Mouse (Mus musculus) limb, embryonic 12.5 days (tissue): ENCODE measurements around the gene Bace2. TPM values are rescaled to one million over a fixed set of nuclear protein-coding genes. Genes with fewer than 3 reads are reported as not detected.
A peak's percentile ranks its signal among the peaks of the same experiment; 100 is the strongest.

Experiments used
- ATAC-seq: fragments of 200-750 bp; cut with Nextera tagmentation; 2 replicates; pipeline ENCODE4 v1.8.0; 2017; ENCODE audit warnings: low read depth, moderate TSS enrichment; ENCODE audit not compliant: insufficient number of reproducible peaks, insufficient read depth, low FRiP score, low TSS enrichment
- H3K27ac ChIP-seq: fragments of 300-500 bp; sonication (generic); 2 replicates; pipeline ENCODE4 v1.5.1; 2016; ENCODE audit warnings: mild to moderate bottlenecking, moderate library complexity
- H3K27me3 ChIP-seq: fragments of 300-500 bp; sonication (generic); 2 replicates; pipeline ENCODE4 v1.6.1; 2016; ENCODE audit warnings: mild to moderate bottlenecking, moderate library complexity
- H3K36me3 ChIP-seq: fragments of 300-500 bp; sonication (generic); 2 replicates; pipeline ENCODE4 v1.6.1; 2016; ENCODE audit warnings: mild to moderate bottlenecking, moderate library complexity
- H3K4me1 ChIP-seq: fragments of 300-500 bp; sonication (generic); replicated peaks from 2 replicates; pipeline ENCODE4 v1.6.1; 2016
- H3K4me2 ChIP-seq: fragments of 300-500 bp; sonication (generic); 2 replicates; pipeline ENCODE4 v1.6.1; 2016; ENCODE audit warnings: mild to moderate bottlenecking, moderate library complexity
- H3K4me3 ChIP-seq: fragments of 300-500 bp; sonication (generic); replicated peaks from 2 replicates; pipeline ENCODE4 v1.5.1; 2016; ENCODE audit warnings: mild to moderate bottlenecking
- H3K9ac ChIP-seq: fragments of 300-500 bp; sonication (generic); replicated peaks from 2 replicates; pipeline ENCODE4 v1.6.1; 2016; ENCODE audit warnings: mild to moderate bottlenecking, moderate library complexity
- H3K9me3 ChIP-seq: fragments of 300-500 bp; sonication (generic); 2 replicates; pipeline ENCODE4 v1.6.1; 2016; ENCODE audit warnings: mild to moderate bottlenecking, moderate library complexity
- WGBS: fragments of 180-500 bp; shearing (Covaris S2); methylation state at CpG from one replicate; pipeline ENCODE4 v1.1.7; 2016; 5-methylcytosine and 5-hydroxymethylcytosine counted together
- polyA plus RNA-seq: library from polyadenylated mRNA; unstranded; fragments of >200 nt; fragmentation: Nextera tagmentation; extraction: Ambion mirVana; gene quantifications from 2 replicates; pipeline ENCODE4 v1.2.1, GENCODE M21; 2016

Bace2 gene
- polyA plus RNA-seq, 1 experiment from 2014 or later = 1.8 TPM

DNA sequence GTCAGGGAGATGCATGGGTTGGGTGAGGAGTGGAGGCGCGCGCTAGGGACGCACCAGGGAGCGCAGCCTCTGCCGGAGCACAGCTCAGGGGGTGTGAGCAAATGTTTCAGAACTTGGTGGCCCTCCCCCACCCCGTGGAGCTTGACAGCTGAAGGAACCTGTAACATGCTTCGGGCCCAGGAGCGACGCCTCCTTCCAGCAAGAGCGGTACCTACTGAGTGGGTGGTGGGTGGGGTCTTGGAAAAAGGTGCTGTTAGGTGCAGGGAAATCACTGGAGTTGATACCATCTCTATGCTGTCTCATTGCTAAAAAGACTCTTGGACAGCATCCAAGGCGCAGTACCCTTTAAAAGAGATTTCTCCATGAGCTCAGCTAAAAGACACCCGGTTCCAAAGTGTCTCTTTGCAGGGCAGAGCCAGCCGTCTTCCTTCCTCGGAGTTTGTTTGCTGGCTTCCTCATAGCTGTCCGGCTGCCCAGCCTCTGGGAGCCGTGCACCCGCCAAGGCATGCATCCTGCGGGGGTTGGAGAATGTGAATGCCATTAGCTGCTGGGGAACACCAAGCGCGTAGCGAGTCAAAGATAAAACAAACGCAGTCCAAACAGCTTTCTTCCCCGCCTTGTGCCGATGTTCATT, 763 bp downstream of the Bace2 start:
- H3K4me2 ChIP-seq = peak overlapping the region; percentile 99
- H3K36me3 ChIP-seq = no peaks in the 10 kb centered on the region
- H3K27me3 ChIP-seq = peaks cover 51% of the 10 kb centered on the region
- H3K9ac ChIP-seq = peak overlapping the region; percentile 61
- peaks cover 11% of the 10 kb centered on the region; the same call in 1 of the 2 replicates for H3K4me1 ChIP-seq
- no peak overlapping the region for H3K27ac ChIP-seq
- ATAC-seq = peak; percentile 45; the same call in 1 of the 2 replicates
- peak overlapping the region; percentile 68 for H3K4me3 ChIP-seq
- 0% methylated on average over 25 of the region's 25 CpGs for WGBS
- no peaks in the 10 kb centered on the region for H3K9me3 ChIP-seq

DNA sequence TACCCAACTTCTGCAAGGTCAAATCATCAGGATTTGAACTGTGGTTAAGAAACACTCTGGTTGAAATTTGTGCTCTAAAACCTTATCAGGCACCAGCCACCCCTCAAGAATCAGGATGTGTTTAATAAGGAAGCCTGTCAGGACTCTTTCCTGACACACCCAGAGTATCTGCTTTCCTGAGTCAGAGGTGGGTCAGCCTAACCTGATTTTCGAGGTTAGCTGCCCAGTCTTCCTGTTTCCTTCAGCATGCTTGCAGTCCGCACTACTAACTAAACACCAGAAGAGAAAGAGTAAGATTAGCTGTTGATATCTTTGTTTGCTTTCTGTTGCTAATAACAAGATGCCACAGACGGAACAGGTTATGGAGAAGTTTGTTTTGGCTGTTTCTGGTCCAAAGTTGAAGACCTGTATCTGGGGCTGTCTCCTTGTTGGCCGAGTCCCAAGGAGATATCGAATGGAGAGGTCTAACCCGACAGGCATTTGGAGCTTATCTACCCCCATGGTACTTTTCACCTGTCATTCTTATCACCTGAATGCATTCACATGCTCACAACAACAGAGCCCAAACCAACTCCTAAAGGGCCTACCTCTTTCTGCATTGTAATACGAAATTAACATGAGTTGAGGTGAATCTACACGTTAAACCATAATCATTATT, 5.8 kb downstream of the Bace2 start:
- Histone ChIP-seq H3K4me1 (peaks cover 4% of the 10 kb centered on the region; the same call in 1 of the 2 replicates), H3K36me3 (no peaks in the 10 kb centered on the region), H3K4me2 (no peak overlapping the region), H3K27me3 (peaks cover 28% of the 10 kb centered on the region), H3K9ac (no peak overlapping the region), H3K27ac (no peak overlapping the region), H3K4me3 (no peak overlapping the region), H3K9me3 (no peaks in the 10 kb centered on the region)
- ATAC-seq = no peak
- 86% methylated on average over 8 of the region's 8 CpGs for WGBS

DNA sequence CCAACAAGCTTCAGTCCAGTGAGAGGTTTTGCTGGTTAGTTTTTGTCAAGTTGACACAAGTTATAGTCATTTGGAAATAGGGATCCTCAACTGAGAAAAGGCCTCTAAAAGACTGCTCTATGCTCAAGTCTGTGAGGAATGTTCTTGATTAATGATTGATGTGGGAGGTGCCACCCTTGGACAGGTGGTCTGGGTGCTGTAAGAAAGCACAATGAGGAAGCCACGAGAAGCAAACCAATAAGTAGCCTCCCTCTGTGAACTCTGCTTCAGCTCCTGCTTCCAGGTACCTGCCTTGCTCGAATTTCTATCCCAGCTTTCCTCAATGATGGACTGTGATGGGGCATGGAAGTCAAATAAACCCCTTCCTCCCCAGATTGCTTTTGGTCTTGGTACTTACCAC, 9.6 kb downstream of the Bace2 start:
- 39% methylated on average over 2 of the region's 2 CpGs for WGBS
- ATAC-seq = no peak
- H3K4me1 ChIP-seq = no peaks in the 10 kb centered on the region

DNA sequence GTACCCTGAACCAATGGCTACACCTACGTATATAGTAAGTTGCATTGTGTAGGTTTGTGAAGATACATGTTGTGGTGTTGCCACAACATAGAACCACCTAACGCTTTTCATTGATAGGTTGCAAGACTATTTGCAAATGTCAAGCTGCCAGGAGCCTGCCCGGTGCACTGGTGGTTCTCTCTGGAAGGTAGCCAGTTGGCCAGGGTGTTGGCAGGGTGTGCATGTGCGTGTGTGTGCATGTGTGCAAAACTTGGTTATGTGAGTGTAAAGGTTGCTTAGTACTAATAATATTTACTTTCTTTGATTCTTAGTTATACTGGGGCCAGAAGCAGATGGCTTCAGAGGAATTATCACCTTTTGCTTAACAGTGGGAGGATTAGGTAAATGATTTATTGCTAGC, 13.7 kb downstream of the Bace2 start:
- no peak overlapping the region for H3K4me3 ChIP-seq
- H3K4me2 ChIP-seq = no peak overlapping the region
- no peaks in the 10 kb centered on the region for H3K27me3 ChIP-seq
- WGBS = 80% methylated on average over 4 of the region's 4 CpGs
- no peaks in the 10 kb centered on the region for H3K4me1 ChIP-seq
- H3K36me3 ChIP-seq = no peaks in the 10 kb centered on the region
- H3K9ac ChIP-seq = no peak overlapping the region
- H3K27ac ChIP-seq = no peak overlapping the region
- no peaks in the 10 kb centered on the region for H3K9me3 ChIP-seq
- ATAC-seq = no peak

More for the DNA sequence above, 9.6 kb downstream of the Bace2 start:
- Histone ChIP-seq H3K9me3 (no peaks in the 10 kb centered on the region), H3K27me3 (0 out of 2 replicates have a peak, but pooled peaks cover 2% of the 10 kb centered on the region), H3K27ac (no peak overlapping the region), H3K4me3 (no peak overlapping the region), H3K4me2 (no peak overlapping the region), H3K9ac (no peak overlapping the region), H3K36me3 (no peaks in the 10 kb centered on the region)

DNA sequence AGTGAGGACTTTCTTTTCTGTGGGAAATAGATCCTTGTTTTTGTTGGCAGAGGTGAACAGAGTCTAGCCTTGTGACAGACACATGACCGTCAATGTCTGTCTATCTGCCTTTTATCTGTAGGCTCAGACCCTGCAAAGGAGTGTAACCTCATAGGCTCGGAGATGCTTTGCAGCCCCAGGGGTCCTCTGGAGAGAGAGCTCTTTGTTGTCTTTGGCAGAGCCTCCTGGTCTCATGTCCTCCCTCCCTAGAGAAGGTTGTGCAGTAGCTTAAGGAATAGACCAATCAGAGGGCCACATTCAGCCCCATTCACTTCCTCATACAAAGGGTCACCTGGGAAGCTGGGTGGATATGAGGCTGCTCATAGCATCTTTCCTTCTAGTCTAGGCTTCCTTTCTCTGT, 31.4 kb downstream of the Bace2 start:
- Histone ChIP-seq H3K9me3 (no peaks in the 10 kb centered on the region), H3K4me2 (no peak overlapping the region), H3K4me1 (0 out of 2 replicates have a peak, but pooled peaks cover 12% of the 10 kb centered on the region), H3K27me3 (no peaks in the 10 kb centered on the region; the same call in 1 of the 2 replicates), H3K9ac (no peak overlapping the region), H3K27ac (no peak overlapping the region), H3K36me3 (no peaks in the 10 kb centered on the region), H3K4me3 (no peak overlapping the region)
- 81% methylated on average over 2 of the region's 2 CpGs for WGBS
- ATAC-seq = no peak

DNA sequence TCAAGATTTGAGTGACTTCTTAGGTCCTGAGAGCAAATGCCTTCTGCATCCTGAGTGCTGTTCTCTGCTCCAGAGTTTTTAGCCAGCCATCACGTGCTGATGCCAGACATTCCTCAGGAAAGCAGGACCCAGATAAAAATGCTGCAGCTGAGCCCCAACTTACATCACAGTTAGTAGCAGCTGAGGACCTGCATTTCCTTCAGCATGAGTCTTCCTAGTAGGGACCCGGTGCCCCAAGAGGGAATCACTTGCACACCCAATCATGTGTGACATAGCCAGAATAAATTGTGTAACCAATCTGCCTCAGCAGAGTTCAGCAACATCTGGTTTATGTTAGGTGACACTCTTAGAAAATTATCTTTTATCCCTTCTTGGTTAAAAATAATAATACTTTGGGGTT, 34.7 kb downstream of the Bace2 start:
- no peak for ATAC-seq
- H3K27me3 ChIP-seq = no peaks in the 10 kb centered on the region; the same call in 1 of the 2 replicates
- WGBS = 23% methylated on average over 2 of the region's 2 CpGs

DNA sequence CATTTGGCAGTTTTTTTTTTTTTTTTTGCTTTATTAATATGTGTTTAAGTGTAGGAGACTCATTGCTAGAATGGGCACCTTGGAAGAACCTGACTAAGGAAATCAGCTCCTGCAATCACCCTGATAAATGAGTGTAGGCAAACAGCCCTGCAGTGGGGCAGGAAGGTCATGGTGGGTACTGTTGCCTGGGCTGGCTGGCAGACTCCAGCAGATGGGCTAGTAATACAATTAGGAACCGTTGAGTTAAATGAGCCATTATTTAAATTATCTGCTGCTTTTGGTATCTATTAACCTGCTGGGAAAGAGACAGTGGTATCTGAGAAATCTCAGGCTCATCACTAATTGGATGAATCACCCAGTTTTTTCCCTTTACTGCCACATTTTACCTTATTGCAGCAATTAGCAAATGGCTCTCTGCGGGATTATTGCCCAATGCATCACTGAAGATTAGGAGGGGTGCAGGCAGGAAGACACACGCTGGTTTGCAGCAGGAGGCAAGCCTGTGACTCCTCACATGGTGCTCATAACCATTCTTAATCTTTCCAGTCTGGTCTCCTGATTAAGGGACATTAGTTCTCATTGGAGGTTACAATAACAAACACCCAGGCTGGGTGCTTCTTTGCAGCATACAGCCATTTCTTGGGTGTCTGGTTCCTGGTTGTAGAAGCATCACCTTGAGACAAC, 35.3 kb downstream of the Bace2 start:
- 0 out of 2 replicates have a peak, but pooled peaks cover 12% of the 10 kb centered on the region for H3K4me1 ChIP-seq

More for the DNA sequence above, 34.7 kb downstream of the Bace2 start:
- Histone ChIP-seq H3K4me3 (no peak overlapping the region), H3K4me1 (0 out of 2 replicates have a peak, but pooled peaks cover 12% of the 10 kb centered on the region), H3K36me3 (no peaks in the 10 kb centered on the region), H3K9me3 (no peaks in the 10 kb centered on the region), H3K4me2 (no peak overlapping the region), H3K27ac (no peak overlapping the region), H3K9ac (no peak overlapping the region)

DNA sequence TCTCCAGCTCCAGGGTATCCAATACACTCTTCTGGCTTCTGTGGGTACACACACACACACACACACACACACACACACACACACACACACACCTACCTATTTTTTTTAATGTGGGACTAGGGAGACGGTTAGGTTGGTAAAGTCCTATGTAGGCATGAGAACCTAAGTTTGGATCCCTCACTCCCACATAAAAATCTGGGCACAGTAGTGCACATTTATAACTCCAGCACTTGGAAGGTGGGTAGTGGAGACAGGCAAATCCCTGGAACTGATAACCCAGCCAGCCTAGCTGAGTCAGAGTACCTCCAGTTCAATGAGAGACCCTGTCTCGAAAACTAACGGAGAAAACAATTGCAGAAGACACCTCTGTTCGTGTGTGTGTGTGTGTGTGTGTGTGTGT, 39.9 kb downstream of the Bace2 start:
- Histone ChIP-seq H3K9me3 (no peaks in the 10 kb centered on the region), H3K4me3 (no peak overlapping the region), H3K27me3 (no peaks in the 10 kb centered on the region), H3K4me1 (0 out of 2 replicates have a peak, but pooled peaks cover 6% of the 10 kb centered on the region), H3K27ac (no peak overlapping the region), H3K4me2 (no peak overlapping the region), H3K36me3 (no peaks in the 10 kb centered on the region), H3K9ac (no peak overlapping the region)
- no peak for ATAC-seq
- WGBS = 73% methylated on average over 4 of the region's 4 CpGs

More for the DNA sequence above, 35.3 kb downstream of the Bace2 start:
- H3K27ac ChIP-seq = no peak overlapping the region
- no peak overlapping the region for H3K4me2 ChIP-seq
- H3K9me3 ChIP-seq = no peaks in the 10 kb centered on the region
- ATAC-seq = no peak
- H3K36me3 ChIP-seq = no peaks in the 10 kb centered on the region
- no peak overlapping the region for H3K4me3 ChIP-seq
- 9% methylated on average over 3 of the region's 3 CpGs for WGBS
- H3K9ac ChIP-seq = no peak overlapping the region
- H3K27me3 ChIP-seq = no peaks in the 10 kb centered on the region; the same call in 1 of the 2 replicates

DNA sequence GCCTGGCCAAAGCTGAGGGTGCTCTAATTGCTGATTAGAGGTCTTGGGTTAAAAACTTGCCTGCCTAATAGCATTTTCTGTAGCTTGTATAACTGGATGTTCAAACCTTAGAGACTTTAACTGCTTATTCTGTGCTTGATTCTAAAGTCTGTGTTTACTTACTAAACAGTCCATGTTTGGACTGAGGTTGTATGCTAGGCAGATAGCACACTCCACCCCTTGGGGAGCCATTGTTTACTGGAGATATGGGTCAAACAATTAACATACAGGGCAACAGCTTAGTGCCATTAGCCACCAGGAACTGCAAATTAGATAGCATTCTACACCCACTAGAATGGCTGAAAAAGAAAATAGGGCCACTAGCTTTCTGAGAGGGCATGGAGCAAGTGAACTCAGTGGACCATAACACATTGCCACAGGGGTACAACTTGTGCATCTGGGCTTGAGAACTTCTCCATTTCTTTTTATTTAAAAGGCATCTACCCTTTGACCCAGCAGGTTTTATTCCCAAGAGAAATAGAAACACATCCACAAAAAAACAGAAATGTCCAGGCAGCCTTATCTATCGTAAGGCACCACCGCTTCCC, 41.5 kb downstream of the Bace2 start:
- Histone ChIP-seq H3K27me3 (no peaks in the 10 kb centered on the region), H3K9ac (no peak overlapping the region), H3K9me3 (no peaks in the 10 kb centered on the region), H3K4me2 (no peak overlapping the region), H3K4me3 (no peak overlapping the region), H3K4me1 (no peaks in the 10 kb centered on the region), H3K36me3 (no peaks in the 10 kb centered on the region), H3K27ac (no peak overlapping the region)
- ATAC-seq = no peak
- WGBS = 83% methylated on average over 2 of the region's 2 CpGs

DNA sequence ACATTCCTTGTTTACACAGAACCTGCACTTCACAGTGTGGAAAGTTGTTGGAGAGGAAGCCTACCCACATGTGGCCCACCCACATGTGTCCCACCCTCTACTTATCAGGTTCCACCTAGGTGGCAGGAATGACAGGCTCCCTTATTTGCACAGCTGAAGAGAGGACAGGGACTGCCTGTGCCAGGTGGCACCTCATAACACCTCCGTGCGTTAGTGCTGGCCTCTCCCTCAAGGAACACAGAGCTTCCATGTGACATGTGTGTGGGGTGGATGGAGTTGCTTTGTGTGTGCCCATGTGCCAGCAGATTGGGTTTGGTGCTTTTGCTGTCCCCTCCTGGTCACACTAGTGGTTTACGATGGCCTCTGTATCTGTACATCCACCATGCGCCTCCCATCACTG, 43.4 kb downstream of the Bace2 start:
- WGBS = 85% methylated on average over 4 of the region's 4 CpGs
- Histone ChIP-seq H3K4me1 (no peaks in the 10 kb centered on the region), H3K36me3 (no peaks in the 10 kb centered on the region), H3K9me3 (no peaks in the 10 kb centered on the region), H3K4me2 (no peak overlapping the region), H3K4me3 (no peak overlapping the region), H3K27ac (no peak overlapping the region), H3K27me3 (no peaks in the 10 kb centered on the region), H3K9ac (no peak overlapping the region)
- ATAC-seq = no peak

DNA sequence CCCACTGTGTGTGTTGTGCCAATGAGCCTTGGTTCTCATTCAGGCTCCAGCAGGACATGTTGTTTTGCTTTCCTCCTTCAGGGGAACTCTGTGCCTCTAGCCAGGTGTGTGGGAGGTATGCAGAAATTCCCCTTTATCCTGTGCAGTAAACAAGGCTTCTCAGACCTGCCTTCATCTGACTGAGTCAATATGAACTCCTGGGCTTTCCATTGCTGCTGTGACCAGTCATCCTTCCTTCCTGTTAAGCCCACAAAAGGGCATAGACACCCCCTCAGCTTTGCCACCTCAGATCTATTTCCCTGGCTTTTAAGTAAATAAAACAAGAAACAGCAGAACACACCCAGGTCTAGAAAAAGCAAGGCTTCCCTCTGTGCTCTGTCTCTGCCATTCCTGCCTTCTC, 45.2 kb downstream of the Bace2 start:
- Histone ChIP-seq H3K27me3 (no peaks in the 10 kb centered on the region), H3K4me1 (no peaks in the 10 kb centered on the region), H3K9ac (no peak overlapping the region), H3K9me3 (no peaks in the 10 kb centered on the region), H3K4me2 (no peak overlapping the region), H3K27ac (no peak overlapping the region), H3K36me3 (no peaks in the 10 kb centered on the region), H3K4me3 (no peak overlapping the region)
- no peak for ATAC-seq
